Mouse (Mus musculus) thymus, adult 2 months (tissue): ENCODE data around the gene Cyp2d10.

ENCODE experiments used
- CTCF ChIP-seq: fragments of 200-500 bp; IDR thresholded peaks from 2 replicates; pipeline ENCODE4 v1.5.1; 2012; ENCODE audit warnings: mild to moderate bottlenecking, control low read depth, low read length, moderate library complexity, borderline replicate concordance; ENCODE audit not compliant: control insufficient read depth, poor library complexity, insufficient read depth; ENCODE audit errors: extremely low read depth
- POLR2A ChIP-seq: fragments of 200-500 bp; IDR thresholded peaks from 2 replicates; pipeline ENCODE4 v1.6.1; 2012; ENCODE audit warnings: mild to moderate bottlenecking, low read length, control low read depth, moderate library complexity; ENCODE audit not compliant: control insufficient read depth, poor library complexity, insufficient read depth; ENCODE audit errors: extremely low read depth

DNA sequence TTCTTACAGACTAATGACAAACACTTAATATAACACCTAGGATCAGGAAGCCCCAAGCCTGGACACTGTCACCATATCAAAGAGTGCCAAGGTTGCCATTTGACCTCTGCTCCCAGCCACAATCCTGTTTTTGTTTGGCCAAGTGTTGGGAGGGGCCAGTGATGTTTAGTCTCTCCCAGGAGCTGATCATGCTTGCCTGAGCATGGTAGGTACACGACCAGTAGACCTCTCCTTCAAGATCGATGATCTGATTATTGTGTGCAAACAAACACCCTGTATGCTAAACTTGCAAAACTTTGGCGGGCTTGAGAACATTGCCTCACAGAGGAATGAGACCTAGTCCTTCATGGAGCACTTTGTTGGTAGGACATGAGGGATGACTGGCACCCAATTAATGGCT is 16.5 kb upstream of the Cyp2d10 start:
- TF ChIP-seq CTCF (no peak), POLR2A (no peak)
